Mouse (Mus musculus) A20 (cell line): ENCODE data around the gene Neurod2.
A peak's percentile ranks its signal among the peaks of the same experiment; 100 is the strongest.

ENCODE experiments used
- DNase-seq: peaks from one replicate; pipeline ENCODE4 v3.0.0-alpha.2; 2011; ENCODE audit warnings: low read depth, low spot score

Gene Neurod2

GRCm38 (mm10) chr11:98318421-98319116 lies 10.9 kb downstream of the Neurod2 start:
- no peak for DNase-seq

- no peak for DNase-seq
Measured at GRCm38 (mm10) chr11:98317479-98317878, 12.0 kb downstream of the Neurod2 start.

- DNase-seq: peak; percentile 29
Measured at GRCm38 (mm10) chr11:98313790-98314323, 15.6 kb downstream of the Neurod2 start.

- no peak for DNase-seq
Measured at GRCm38 (mm10) chr11:98298484-98299205, 30.8 kb downstream of the Neurod2 start.

- DNase-seq: no peak
Measured at GRCm38 (mm10) chr11:98297778-98298177, 31.7 kb downstream of the Neurod2 start.

- no peak for DNase-seq
Measured at GRCm38 (mm10) chr11:98296916-98297315, 32.5 kb downstream of the Neurod2 start.

GRCm38 (mm10) chr11:98296277-98296676 lies 33.2 kb downstream of the Neurod2 start:
- DNase-seq: peak; percentile 38

GRCm38 (mm10) chr11:98295013-98295585 lies 34.3 kb downstream of the Neurod2 start:
- peak; percentile 13 for DNase-seq

- DNase-seq: peak; percentile 60
Measured at GRCm38 (mm10) chr11:98294188-98295012, 35.0 kb downstream of the Neurod2 start.

GRCm38 (mm10) chr11:98293070-98293469 lies 36.4 kb downstream of the Neurod2 start:
- DNase-seq: no peak

GRCm38 (mm10) chr11:98290906-98291305 lies 38.5 kb downstream of the Neurod2 start:
- DNase-seq: no peak

GRCm38 (mm10) chr11:98289873-98290272 lies 39.6 kb downstream of the Neurod2 start:
- no peak for DNase-seq

GRCm38 (mm10) chr11:98287961-98288360 lies 41.5 kb downstream of the Neurod2 start:
- DNase-seq: no peak

GRCm38 (mm10) chr11:98287531-98287930 lies 41.9 kb downstream of the Neurod2 start:
- no peak for DNase-seq

GRCm38 (mm10) chr11:98285368-98285767 lies 44.1 kb downstream of the Neurod2 start:
- no peak for DNase-seq

GRCm38 (mm10) chr11:98284230-98284629 lies 45.2 kb downstream of the Neurod2 start:
- no peak for DNase-seq

GRCm38 (mm10) chr11:98283740-98284139 lies 45.7 kb downstream of the Neurod2 start:
- no peak for DNase-seq
